Mouse (Mus musculus) kidney, embryonic 14.5 days (tissue): ENCODE measurements around the gene Babam2. TPM values are rescaled to one million over a fixed set of nuclear protein-coding genes. Genes with fewer than 3 reads are reported as not detected.
"Not testable (repeated sequence)": the region's sequence is repeated elsewhere in the genome, so short reads cannot be mapped to it uniquely, and the experiment has no call there.

Source experiments
- ATAC-seq: fragments of 200-750 bp; cut with Nextera tagmentation; 2 replicates; pipeline ENCODE4 v1.8.0; 2017; ENCODE audit warnings: moderate number of reproducible peaks, mild to moderate bottlenecking, moderate TSS enrichment, moderate library complexity; ENCODE audit not compliant: low FRiP score, low TSS enrichment
- H3K27ac ChIP-seq: fragments of 300-500 bp; sonication (generic); 2 replicates; pipeline ENCODE4 v1.5.1; 2014; ENCODE audit warnings: low read depth, mild to moderate bottlenecking, low read length, moderate library complexity, mixed read lengths
- H3K27me3 ChIP-seq: fragments of 300-500 bp; sonication (generic); 2 replicates; pipeline ENCODE4 v1.6.1; 2014; ENCODE audit warnings: mild to moderate bottlenecking, low read length; ENCODE audit not compliant: control insufficient read depth, insufficient read depth
- H3K36me3 ChIP-seq: fragments of 300-500 bp; sonication (generic); 2 replicates; pipeline ENCODE4 v1.6.1; 2014; ENCODE audit warnings: low read length, mixed read lengths; ENCODE audit not compliant: control insufficient read depth, insufficient read depth
- H3K4me1 ChIP-seq: fragments of 300-500 bp; sonication (generic); 2 replicates; pipeline ENCODE4 v1.6.1; 2014; ENCODE audit warnings: low read length, mixed read lengths; ENCODE audit not compliant: control insufficient read depth, insufficient read depth
- H3K4me2 ChIP-seq: fragments of 300-500 bp; sonication (generic); replicated peaks from 2 replicates; pipeline ENCODE4 v1.6.1; 2014; ENCODE audit warnings: low read depth, mild to moderate bottlenecking, low read length
- H3K4me3 ChIP-seq: fragments of 300-500 bp; sonication (generic); 2 replicates; pipeline ENCODE4 v1.5.1; 2014; ENCODE audit warnings: mild to moderate bottlenecking, low read length
- H3K9ac ChIP-seq: fragments of 300-500 bp; sonication (generic); 2 replicates; pipeline ENCODE4 v1.6.1; 2014; ENCODE audit warnings: low read depth, mild to moderate bottlenecking, low read length, moderate library complexity
- H3K9me3 ChIP-seq: fragments of 300-500 bp; sonication (generic); 2 replicates; pipeline ENCODE4 v1.6.1; 2016; ENCODE audit warnings: low read length; ENCODE audit not compliant: control insufficient read depth
- WGBS: fragments of 180-500 bp; shearing (Covaris S2); extraction: QIAGEN DNeasy Blood & Tissue Kit; methylation state at CpG from one replicate; pipeline ENCODE4 v1.1.7; 2014; 5-methylcytosine and 5-hydroxymethylcytosine counted together
- polyA plus RNA-seq: library from polyadenylated mRNA; unstranded; fragments of >200 nt; fragmentation: Nextera tagmentation; extraction: Ambion mirVana; gene quantifications from 2 replicates; pipeline ENCODE4 v1.2.1, GENCODE M21; 2014

The Babam2 gene
- polyA plus RNA-seq, 1 experiment from 2014 or later, result 60.6 TPM

DNA sequence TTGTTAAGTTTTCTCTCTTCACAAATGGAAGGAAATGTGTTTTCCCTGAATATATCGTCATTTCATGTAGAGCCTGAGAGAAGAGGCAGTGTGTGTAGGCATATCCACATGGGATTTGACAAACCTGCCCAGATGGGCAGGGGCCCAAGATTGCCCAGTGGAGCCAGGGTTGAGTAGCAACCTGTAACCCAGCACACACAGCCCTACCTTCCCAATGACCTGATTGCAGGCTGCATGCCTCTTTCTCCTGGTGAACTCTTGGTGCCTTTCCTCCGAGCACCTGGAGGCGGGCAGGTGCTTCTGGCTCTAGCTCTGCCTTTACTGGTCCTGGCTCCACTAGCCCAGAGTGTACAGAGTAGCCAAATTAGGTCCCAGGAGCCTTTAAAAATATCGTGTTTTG is 270.0 kb downstream of the Babam2 start:
- Histone ChIP-seq H3K9me3 (no peaks in the 10 kb centered on the region), H3K4me2 (no peak overlapping the region), H3K4me3 (no peak overlapping the region), H3K4me1 (no peaks in the 10 kb centered on the region), H3K27me3 (no peaks in the 10 kb centered on the region), H3K36me3 (no peaks in the 10 kb centered on the region), H3K9ac (no peak overlapping the region), H3K27ac (no peak overlapping the region)
- ATAC-seq, result no peak
- WGBS, result 91% methylated on average over 4 of the region's 4 CpGs

DNA sequence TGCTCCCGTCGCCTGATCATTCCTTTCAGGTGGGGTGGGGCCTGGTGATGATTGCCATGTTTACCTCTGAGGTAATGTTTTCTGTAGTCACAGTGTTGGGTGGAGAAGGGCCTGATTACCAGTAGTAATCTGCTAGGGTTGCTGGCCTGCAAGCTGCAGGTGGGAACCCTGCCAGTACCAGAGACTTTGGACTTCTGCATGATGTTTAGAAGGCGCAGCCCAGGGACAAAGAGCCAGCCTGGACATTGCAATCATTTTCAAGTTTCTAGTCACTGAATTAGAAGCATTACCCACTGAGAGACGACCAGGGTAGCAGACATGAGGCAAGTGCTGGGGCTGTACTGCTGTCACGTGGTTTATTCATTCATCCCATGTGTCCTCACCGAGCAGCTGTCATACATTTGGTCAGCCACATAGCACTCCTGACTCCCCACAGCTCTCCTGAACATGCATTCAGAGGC is 270.6 kb downstream of the Babam2 start:
- H3K36me3 ChIP-seq, result no peaks in the 10 kb centered on the region
- 70% methylated on average over 6 of the region's 6 CpGs for WGBS

DNA sequence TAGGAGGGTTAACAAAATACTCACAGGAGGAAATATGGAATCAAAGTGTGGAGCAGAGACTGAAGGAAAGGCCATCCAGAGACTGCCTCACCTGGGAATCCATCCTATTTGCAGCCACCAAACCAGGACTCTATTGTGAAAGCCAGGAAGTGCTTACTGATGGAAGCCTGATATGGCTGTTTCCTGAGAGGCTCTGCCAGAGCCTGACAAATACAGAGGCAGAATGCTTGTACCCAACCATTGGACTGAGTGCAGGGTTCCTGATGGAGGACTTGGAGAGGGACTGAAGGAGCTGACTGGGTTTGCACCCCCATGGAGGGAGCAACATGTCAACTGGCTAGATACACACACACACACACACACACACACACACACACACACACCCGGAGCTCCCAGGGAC is 274.9 kb downstream of the Babam2 start:
- ATAC-seq, H3K9ac ChIP-seq, H3K27ac ChIP-seq, H3K36me3 ChIP-seq, H3K4me3 ChIP-seq, H3K4me1 ChIP-seq, H3K4me2 ChIP-seq, H3K27me3 ChIP-seq, H3K9me3 ChIP-seq: not testable (repeated sequence)
- WGBS, result 89% methylated on average over 1 of the region's 1 CpGs

More for the DNA sequence above, 270.6 kb downstream of the Babam2 start:
- no peak overlapping the region for H3K4me2 ChIP-seq
- H3K27ac ChIP-seq, result no peak overlapping the region
- H3K27me3 ChIP-seq, result no peaks in the 10 kb centered on the region
- no peak overlapping the region for H3K9ac ChIP-seq
- no peak overlapping the region for H3K4me3 ChIP-seq
- no peaks in the 10 kb centered on the region for H3K4me1 ChIP-seq
- H3K9me3 ChIP-seq, result no peaks in the 10 kb centered on the region
- ATAC-seq, result no peak

DNA sequence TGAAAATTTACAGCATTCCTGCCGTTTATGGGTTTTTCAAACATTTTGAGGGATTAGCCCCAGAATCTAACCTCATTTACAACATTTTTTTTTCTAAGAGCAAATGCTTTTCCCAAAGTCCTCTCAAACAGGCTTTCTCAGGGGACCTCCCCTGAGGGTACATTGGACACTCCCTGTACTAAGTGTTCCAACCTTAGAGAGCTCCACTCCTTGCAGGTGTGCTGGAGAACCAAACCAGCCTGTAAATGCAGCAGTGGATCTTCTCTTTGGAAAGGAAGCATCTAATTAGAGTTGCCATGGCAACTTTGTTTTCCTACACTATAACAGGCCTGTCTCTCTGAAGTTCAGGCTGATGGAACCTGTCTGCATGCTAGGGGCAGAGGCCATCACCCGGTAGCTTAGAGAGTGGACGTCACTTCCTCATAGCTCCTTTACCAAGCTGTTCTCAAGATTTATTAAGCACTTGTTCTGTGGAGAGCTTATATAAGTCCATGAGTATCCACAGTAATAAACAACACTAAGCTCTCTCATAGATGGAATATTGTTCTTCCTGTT is 277.2 kb downstream of the Babam2 start:
- 25% methylated on average over 3 of the region's 3 CpGs for WGBS
- H3K36me3 ChIP-seq, result no peaks in the 10 kb centered on the region
- H3K4me2 ChIP-seq, result no peak overlapping the region
- no peak overlapping the region for H3K4me3 ChIP-seq
- H3K4me1 ChIP-seq, result 0 out of 2 replicates have a peak, but pooled peaks cover 3% of the 10 kb centered on the region
- no peak overlapping the region for H3K27ac ChIP-seq
- H3K9me3 ChIP-seq, result no peaks in the 10 kb centered on the region
- no peak overlapping the region for H3K9ac ChIP-seq
- ATAC-seq, result 0 out of 2 replicates have a peak, but pooled peaks have one; percentile 24
- no peaks in the 10 kb centered on the region for H3K27me3 ChIP-seq

DNA sequence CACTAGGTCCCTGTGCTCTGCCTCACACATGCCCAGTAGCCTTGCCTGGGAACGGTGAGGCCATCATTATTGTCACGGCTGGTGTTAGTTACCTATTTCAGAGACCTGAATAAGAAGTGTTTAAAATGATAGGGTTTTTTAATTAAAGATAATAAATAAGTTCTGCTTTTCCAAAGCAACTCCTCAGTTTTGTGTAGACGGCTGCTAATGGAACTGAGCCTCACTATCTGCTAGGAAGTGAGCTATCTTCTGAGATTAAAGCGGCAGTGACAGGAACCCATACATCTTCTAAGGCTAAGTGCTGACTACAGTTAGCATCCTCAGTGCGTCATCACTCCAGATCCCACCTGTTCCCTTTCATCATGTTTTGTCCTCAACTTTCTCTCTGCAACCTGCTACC is 284.6 kb downstream of the Babam2 start:
- 83% methylated on average over 5 of the region's 5 CpGs for WGBS
- Histone ChIP-seq H3K4me1 (no peaks in the 10 kb centered on the region), H3K36me3 (no peaks in the 10 kb centered on the region), H3K9ac (no peak overlapping the region), H3K4me3 (no peak overlapping the region), H3K9me3 (no peaks in the 10 kb centered on the region), H3K27ac (no peak overlapping the region), H3K27me3 (no peaks in the 10 kb centered on the region), H3K4me2 (no peak overlapping the region)
- no peak for ATAC-seq

DNA sequence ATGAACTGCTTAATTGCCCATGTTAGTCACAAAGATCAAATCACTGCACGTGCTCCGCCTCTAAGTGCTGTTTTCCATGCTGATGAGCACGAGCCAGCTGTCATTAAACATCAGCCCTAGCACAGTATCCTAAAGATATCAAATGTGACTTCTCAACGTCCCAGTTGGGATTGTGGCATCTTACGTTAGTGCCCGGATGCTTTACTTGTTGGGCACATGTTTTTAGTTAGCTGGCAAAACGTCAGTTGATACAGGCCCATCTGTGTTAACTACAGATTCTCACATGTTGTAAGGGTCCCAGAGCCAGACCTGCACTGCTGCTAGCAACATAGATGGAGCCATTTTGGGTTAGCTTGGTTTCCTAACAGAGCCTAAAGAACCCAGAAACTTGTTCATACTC is 285.7 kb downstream of the Babam2 start:
- 68% methylated on average over 7 of the region's 7 CpGs for WGBS
- H3K4me2 ChIP-seq, result no peak overlapping the region
- no peaks in the 10 kb centered on the region for H3K9me3 ChIP-seq
- no peaks in the 10 kb centered on the region for H3K36me3 ChIP-seq
- H3K4me1 ChIP-seq, result no peaks in the 10 kb centered on the region
- H3K9ac ChIP-seq, result no peak overlapping the region
- H3K27me3 ChIP-seq, result no peaks in the 10 kb centered on the region
- no peak overlapping the region for H3K4me3 ChIP-seq
- no peak for ATAC-seq
- no peak overlapping the region for H3K27ac ChIP-seq

DNA sequence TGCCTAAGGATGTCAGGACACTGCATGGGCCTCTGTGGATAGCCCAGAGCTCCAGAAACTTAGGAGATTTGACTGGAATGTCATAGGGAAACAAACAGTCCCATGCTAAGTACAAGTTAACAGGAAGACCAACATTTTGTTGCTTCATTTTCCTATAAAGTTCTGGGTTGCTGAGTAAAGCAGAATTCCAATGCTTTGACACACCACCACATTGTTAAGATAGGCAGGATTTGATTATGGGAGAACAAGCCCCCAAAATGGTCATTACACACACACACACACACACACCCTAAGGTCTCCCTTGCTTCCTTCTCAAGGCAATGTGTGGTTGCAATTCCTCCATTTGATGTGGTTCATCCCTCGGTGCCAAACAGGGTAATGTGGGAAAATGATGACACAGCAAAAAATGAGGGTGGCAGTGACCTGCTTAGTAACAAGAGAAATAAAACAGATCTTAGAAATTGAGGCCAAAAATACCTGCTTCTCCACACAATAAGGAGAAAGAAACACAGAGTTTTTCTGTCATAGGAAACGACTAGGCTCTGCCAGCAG is 286.4 kb downstream of the Babam2 start:
- Histone ChIP-seq H3K4me1 (no peaks in the 10 kb centered on the region), H3K36me3 (no peaks in the 10 kb centered on the region), H3K4me3 (no peak overlapping the region), H3K9ac (no peak overlapping the region), H3K27me3 (no peaks in the 10 kb centered on the region), H3K9me3 (no peaks in the 10 kb centered on the region), H3K27ac (no peak overlapping the region), H3K4me2 (no peak overlapping the region)
- ATAC-seq, result no peak
- WGBS, result 84% methylated on average over 2 of the region's 2 CpGs

DNA sequence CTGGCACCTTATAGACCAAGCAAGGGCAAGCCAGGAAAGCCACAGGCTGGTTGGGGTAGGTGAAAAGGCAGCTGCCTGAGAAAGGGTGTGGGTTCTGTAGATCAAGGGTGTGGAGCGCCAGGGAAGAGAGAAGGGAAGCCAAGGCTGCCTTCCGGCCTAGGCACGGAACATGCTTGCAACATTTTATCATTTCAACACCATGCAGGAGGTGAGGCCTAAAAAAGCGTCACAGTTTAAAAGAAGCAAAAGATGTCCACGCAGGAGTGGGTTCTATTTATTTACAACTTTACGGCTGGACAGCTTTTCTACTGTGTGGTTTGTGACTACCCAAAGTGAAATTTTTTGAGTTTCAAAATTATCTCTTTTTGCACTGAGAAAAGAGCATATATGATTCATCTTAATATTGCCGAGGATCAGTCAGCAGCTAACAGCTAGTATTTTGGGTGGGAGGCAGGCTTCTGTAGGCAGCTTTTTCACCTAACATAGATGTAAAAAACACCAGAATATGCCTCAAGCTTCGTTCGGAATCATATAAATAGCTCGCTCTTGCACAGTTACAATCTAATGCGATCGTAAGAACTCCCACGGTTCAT is 287.0 kb downstream of the Babam2 start:
- no peak for ATAC-seq
- 85% methylated on average over 13 of the region's 13 CpGs for WGBS
- Histone ChIP-seq H3K4me2 (no peak overlapping the region), H3K27ac (no peak overlapping the region), H3K27me3 (no peaks in the 10 kb centered on the region), H3K36me3 (no peaks in the 10 kb centered on the region), H3K4me1 (no peaks in the 10 kb centered on the region), H3K9me3 (no peaks in the 10 kb centered on the region), H3K9ac (no peak overlapping the region), H3K4me3 (no peak overlapping the region)

DNA sequence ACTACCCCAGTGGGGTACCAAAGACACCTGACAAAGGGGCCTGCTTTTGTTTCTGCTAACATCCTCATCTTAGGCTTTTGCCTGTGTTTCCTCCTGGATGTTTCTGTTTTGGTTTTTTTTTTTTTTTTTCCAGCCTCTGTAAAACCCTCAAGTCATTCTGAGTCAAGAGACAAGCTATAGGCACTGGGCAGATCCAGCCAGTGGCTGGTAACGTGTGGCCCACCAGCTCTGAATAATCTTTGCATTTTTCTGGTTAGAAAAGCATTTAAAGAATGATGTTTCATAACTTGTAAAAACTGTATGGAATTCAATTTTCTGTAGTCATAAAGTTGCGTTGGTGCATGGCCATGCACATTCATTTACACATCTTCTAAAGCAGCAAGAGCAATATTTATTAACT is 287.5 kb downstream of the Babam2 start:
- Histone ChIP-seq H3K4me1 (no peaks in the 10 kb centered on the region), H3K4me3 (no peak overlapping the region), H3K9me3 (no peaks in the 10 kb centered on the region), H3K9ac (no peak overlapping the region), H3K4me2 (no peak overlapping the region), H3K27ac (no peak overlapping the region), H3K27me3 (no peaks in the 10 kb centered on the region), H3K36me3 (no peaks in the 10 kb centered on the region)
- 89% methylated on average over 2 of the region's 2 CpGs for WGBS
- no peak for ATAC-seq
